Mouse (Mus musculus) thymus, adult 2 months (tissue): ENCODE results near the gene Cpsf6.

Experiments
- CTCF ChIP-seq: fragments of 200-500 bp; IDR thresholded peaks from 2 replicates; pipeline ENCODE4 v1.5.1; 2012; ENCODE audit warnings: mild to moderate bottlenecking, control low read depth, low read length, moderate library complexity, borderline replicate concordance; ENCODE audit not compliant: control insufficient read depth, poor library complexity, insufficient read depth; ENCODE audit errors: extremely low read depth
- POLR2A ChIP-seq: fragments of 200-500 bp; IDR thresholded peaks from 2 replicates; pipeline ENCODE4 v1.6.1; 2012; ENCODE audit warnings: mild to moderate bottlenecking, low read length, control low read depth, moderate library complexity; ENCODE audit not compliant: control insufficient read depth, poor library complexity, insufficient read depth; ENCODE audit errors: extremely low read depth

- TF ChIP-seq CTCF (no peak), POLR2A (no peak)
These were observed 27.3 kb upstream of the Cpsf6 start for GRCm38 (mm10) chr10:117406843-117407733.
